Mouse (Mus musculus) layer of hippocampus, postnatal 36 days (tissue): ENCODE data around the gene Lhfpl5. TPM values are rescaled to one million over a fixed set of nuclear protein-coding genes. Genes with fewer than 3 reads are reported as not detected.
"Not testable (repeated sequence)": the region's sequence is repeated elsewhere in the genome, so short reads cannot be mapped to it uniquely, and the experiment has no call there.

Source experiments
- DNase-seq, 2 experiments: peaks; one replicate each; pipeline ENCODE4 v3.0.0; 2022
- total RNA-seq, 2 experiments: library from RNA; stranded (reverse); gene quantifications; 2 replicates each; pipeline ENCODE4 v1.2.3; 2021

The Lhfpl5 gene
- 1 to 10 TPM; 3.6 to 4.0 TPM for total RNA-seq

DNA sequence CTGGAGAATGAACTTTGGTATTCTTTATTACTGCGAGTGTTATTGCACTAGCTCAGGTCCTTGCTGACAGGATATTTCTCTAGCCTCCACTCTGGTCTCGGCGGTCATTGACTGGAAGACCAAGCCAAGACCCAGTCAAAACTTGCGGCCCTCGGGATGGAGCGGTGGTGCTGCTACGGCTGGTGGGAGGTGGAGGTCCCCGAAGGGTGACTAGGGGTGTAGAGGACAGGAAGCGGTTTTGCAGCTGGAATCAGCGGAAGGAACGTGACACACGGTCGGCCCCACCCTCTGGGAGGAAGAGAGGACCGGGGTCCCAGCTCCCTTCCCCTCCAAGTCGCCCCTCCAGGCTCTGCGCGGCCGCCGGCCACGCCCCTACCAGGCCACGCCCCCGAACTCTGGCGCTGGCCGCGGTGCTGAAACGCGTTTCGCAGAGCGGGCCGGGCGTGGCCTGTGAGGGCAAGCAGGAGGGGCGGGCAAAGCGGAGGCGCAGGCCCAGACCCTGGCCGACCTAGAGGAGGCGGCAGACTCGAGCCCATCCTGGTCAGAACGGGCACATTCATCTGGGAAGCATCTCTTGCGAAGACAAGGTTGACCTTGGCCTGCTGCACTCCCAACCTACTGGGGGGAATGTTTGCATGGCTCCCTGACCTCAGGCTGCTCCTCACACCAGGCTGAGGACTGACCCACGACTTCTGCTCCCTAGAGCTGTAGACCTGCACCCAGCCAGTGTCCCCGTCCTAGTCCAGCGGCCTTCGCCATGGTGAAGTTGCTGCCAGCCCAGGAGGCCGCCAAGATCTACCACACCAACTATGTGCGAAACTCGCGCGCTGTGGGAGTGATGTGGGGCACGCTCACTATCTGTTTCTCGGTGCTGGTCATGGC lies at the start of gene Lhfpl5:
Lhfpl5 (plus strand) TSS at position 398 of the 882 bp plus-strand sequence.
- DNase-seq = no peak

DNA sequence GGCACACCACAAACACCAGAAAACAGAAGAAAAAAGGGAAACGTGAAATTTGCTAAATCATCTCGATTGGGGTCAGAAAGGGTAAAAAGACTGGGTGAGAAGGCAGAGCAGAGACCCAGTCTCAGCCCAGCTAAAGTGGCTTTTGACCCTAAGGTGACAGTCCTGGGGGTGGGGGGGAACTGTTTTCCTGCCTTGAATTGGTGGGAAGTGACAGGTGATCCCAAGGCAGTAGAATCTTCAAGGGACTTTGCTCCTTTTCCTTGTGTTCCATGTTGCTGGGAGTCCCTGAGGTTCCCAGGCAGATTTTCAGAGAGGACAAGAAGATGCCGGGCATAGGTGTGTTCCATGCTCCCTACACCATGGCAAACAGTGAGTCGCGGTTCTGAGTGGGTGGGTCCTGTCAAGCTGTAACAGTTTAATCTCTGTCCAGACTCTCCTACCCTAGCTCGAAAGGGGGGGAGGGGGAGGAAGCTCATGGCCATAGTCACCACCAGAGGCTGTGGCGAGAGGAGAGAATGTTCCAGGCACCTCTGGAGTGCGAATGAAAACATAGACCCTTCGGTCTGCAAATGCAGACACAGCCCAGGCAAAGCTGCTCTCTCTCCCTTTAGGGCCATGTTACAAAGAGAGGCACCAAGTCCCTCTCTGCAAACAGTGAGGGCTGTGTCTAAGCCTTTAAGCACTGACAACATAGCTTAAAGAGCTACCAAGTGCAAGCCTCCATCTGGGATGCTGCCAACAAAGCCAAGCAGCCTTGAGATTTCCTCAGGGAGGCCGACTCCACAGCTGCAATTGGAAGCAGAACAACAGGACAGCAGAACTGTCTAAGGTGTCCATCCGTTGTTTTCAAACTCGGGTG lies 48.0 kb upstream of the Lhfpl5 start:
- no peak for DNase-seq

DNA sequence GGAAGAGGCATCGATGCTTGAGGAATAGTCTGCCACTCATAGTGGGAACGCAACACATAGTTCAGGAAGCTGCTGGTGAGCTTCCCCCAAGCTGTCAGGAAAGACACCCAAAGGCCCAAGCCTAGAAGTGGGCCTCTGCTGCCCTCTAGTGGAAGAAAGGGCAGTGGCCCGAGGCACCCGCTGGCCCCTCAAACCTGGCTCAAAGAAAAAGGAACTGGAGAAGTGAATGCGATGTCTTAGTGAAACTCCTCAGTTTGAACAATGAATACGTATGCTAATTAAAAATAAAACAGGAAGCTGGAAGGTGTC lies 47.4 kb upstream of the Lhfpl5 start:
- DNase-seq = peak; percentile 83 to 86

DNA sequence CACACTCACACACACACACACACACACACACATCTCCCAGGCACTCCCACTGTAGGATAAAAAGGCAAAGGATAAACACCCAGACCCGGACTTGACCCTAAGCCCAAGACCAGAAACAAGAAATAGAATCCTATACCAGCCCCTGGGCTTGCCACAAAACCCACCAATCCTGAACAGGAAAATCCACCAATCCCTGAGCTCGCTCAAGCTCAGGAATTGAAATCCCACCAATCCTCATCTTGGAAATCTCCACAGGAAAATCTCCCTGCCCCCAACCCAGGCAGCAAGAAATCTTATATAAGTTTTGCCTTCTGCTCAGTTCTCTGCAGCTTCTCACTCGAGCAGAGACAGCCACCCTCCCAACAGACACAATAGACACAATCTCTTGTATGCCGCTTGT lies 46.3 kb upstream of the Lhfpl5 start:
- DNase-seq = no peak

DNA sequence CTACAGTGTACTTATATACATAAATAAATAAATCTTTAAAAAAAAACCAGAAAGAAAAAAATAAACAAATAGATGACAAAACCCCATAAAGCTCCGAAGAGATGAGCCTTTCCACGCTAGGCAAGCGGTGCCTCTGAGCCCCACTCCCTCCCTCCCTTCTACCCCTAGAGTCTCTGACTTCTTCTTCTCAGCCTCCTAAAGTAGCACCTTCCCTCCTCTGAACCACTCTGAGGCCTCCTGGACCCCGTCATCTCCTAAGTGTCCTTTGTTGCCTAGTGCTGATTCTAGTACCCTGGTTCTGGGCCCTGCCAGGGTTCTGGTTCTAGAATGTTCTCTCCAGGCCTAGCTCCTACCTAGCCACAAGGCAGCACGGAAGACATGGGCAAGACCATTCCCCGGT lies 44.9 kb upstream of the Lhfpl5 start, which contains the start of gene Armc12:
Armc12 (plus strand) TSS at position 301 of the 400 bp plus-strand sequence.
- no peak for DNase-seq

DNA sequence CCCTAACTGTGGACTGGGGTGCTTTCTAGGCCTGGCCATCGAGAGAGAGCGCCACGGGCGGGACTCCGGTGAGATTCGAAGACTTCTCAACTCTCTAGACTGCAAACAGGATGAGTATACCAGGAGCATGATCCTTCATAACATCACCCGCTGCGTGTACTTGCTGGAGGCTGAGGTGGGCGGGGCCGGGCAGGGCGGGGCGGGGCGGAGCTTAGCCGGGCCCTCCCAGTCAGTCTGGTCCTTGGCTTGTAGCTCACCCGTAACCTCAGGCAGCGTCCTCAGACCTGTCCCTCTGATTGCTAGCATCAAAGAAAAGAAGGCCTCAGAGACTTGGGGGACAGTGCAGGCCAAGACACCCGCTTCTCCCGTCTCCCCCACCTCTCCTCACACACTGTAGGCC lies 43.5 kb upstream of the Lhfpl5 start:
- DNase-seq = no peak

DNA sequence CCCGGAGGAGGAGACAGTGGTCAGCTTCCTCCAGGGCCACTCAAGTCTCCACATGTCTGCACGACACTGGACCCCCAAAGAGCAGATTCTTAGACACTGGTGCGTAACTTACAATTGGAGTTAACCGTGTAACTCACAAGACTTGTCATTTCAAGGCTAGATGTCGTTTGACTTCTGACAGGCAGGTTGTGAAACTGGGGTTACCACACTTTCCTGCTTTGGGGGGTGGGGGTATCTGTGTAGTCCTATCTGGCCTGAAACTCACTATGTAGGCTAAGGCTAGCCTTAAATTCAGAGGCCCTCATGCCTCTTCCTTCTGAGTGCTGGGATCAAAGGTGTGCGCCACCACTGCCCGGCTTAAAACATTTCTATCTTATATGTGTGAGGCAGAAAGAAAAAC lies 42.9 kb upstream of the Lhfpl5 start:
- no peak for DNase-seq

DNA sequence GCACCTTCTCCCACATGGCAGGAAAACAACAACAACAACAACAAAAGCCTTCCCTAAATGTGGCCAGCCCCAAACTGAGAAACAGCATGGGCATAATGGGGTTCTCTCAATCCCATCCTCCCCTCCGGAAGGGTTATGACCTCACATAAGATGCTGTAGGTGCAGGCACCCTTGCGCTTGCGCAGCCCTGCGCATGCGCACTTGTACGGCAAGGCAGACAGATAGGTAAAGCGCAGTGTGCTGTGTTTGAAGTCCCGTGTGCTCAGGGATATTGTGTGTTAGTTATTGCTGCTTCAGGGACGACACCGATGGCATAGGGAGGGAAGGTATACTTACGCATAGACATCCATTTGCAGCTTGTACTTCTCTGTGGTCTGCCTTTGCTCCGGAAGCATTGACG lies 42.1 kb upstream of the Lhfpl5 start:
- no peak for DNase-seq

DNA sequence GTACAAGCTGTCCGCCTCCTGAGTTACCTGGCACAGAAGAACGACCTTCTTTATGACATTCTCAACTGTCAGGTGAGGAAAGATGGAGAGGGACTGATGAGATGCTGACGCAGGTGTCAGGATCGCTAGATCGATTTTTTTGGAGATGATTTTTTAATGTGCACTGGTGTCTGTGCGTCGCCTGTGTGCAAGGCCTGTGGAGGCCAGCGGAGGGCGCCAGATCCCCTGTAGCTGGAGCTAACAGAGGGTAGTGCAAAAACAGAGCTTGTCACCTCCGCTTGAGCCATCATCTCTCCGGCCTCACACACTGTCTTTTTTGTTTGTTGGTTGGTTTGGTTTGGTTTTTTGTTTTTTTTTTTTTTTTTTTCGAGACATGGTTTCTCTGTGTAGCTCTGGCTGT lies 37.6 kb upstream of the Lhfpl5 start:
- DNase-seq = no peak

DNA sequence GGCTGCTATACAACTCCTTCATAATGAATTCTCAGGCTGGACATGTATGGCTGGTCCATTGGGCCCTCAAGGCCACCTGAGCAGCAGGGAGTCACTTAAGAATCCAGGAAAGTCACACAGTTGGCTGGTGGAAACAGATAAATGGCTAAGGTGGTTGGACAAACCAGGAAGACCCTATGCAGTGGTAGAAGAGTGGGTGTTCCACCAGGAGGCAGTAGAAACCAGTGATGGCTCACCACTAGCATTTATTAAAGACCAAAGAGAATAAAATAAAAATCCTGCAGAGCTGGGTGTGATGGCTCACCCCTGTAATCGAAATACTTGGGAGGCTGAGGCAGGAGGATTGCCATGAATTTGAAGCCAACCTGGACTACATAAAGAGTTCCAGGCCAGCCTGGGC lies 28.5 kb upstream of the Lhfpl5 start:
- DNase-seq = no peak

DNA sequence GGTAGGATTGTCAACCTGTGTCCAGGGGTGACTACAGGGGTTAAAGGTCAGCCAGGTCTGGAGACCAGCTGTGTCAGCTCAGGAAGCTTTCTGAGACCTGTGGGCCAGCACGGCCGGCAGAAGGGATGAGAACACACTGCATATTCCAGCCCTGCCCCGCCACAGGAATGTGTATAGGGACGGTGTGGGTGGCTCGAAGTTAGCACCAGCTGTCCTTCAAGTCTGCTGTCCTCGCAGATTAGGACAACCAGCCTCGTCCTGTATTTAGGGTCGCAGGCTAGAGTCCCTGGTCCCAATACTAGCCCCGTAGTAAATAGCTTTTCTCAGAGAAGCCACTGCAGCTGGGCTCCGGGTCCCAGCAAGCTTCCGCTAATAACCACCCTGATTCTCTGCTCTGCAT lies 26.9 kb upstream of the Lhfpl5 start:
- no peak for DNase-seq

DNA sequence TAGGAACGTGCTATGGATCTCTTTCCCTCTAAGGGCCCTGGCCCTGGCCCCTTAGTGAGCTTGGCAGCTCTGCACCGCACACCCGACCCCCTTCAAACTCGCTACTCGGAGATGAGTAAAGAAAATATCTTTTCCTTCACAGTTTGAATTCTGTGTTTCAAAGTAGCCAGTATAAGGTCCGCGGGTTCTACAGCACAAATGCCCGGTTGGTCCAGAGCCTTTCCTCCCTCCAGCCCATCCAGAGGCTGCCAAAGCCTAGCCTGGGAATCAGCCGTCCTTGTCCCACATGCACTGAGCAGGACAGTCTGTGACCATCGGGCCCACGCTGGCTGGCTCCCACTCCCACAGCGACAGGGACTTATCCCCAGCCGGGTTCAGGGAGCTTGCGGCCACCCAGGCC lies 26.3 kb upstream of the Lhfpl5 start, which contains the start of gene Clpsl2:
Clpsl2 (plus strand) TSS at position 301 of the 400 bp plus-strand sequence.
- DNase-seq = no peak

DNA sequence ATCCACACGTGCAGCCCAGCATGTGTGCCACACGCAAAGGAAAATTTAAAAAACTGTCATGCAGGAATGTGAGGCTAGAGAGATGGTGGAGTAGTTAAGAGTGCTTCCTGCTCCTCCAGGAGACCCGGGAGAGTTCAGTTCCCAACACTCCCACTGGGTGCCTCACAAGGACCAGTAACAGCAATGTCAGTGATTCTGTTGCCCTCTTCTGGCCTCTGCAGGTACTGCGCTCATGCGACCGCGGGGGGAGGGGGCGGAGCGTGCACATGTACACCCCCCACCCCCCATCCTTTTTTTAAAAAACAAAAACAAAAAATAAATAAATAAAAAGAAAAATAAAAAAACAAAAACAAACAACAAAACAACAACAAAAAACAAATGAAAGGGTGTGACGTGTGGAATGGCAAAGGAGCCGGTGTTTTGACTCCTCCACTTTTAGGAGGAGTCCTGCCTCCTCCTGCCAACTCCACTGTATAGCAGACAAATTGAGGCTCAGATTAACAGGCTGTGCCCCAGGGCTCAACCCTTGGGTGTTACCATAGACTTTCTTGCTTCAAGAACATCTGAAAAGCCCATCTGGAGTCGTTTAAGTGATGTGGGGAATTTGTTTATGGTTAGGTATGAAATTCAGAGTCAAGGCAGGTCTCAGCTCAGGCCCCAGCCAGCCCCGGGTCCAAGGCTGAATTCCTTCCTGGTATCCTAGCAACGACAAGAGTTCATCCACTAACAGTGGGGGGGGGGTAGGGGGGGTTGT lies 22.2 kb upstream of the Lhfpl5 start:
- peak; percentile 64 to 72 for DNase-seq

DNA sequence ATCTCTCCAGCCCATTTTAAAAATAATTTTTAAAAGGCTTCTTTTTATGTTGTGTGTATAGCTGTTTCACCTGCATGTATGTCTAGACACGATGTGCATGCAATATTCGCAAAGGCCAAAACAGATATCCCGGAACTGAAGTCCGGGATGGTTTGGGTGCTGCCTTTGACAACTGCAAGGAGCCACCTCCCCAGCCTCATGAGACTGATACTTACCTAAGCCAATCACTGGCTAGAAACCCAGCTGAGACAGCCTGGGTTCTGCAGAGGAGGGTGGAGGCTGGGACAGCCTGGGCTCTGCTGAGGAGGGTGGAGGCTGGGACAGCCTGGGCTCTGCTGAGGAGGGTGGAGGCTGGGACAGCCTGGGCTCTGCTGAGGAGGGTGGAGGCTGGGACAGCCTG lies 21.4 kb upstream of the Lhfpl5 start:
- DNase-seq = not testable (repeated sequence)

DNA sequence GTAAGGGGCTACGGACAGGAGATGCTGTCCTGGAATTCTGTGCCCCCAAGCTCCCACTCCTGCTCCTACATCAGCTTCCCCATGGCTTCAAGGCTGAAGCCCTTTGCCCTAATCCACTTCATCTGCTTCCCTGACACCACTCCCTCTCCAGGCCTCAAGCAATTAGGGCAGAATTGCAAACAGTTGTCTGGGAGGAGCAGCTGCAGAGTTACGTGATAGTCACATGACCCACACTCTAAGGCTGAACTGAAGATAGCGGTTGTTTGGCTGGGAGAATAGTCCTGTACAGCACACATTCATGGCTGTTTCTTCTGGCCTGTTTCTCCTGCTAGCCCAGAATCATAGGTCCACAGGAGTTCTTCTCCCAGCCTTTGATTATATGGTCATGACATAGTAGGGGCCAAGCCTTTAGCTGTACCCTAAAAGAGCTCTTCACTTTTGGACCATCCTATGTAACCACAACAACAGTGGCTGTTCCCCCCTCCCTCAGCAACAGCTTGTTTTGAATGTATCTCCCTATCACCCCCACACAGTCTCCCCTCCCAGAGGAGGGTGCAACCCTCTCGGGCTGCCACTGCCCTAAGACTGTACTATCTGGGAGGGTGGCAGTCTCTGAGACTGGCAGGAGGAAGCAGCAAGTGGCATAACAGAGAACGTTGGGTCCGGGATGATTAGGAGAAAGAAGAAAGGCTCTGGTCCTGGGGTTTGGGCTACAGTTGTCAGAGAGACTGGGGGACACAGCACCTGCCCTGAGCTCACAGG lies 18.6 kb upstream of the Lhfpl5 start:
- DNase-seq = no peak

DNA sequence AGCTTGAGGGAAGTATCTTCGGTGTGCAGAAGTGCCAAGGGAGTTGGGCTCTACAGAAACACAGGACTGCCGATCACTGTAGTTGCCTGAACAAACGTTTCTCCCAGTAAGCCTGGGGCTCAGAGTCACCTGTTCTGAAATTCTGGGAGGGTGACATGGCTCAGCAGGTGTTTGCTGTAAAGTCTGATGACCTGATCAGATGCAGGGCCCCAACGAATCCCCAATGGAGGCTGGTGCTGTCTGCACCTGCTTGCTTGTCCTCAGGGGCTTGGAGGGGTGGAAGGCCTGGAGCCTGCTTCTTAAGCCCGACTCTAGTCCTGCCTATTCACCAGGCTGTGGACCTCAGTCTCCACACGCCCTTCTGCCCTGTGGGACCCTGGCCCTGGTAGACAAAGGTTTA lies 17.7 kb upstream of the Lhfpl5 start:
- no peak for DNase-seq

DNA sequence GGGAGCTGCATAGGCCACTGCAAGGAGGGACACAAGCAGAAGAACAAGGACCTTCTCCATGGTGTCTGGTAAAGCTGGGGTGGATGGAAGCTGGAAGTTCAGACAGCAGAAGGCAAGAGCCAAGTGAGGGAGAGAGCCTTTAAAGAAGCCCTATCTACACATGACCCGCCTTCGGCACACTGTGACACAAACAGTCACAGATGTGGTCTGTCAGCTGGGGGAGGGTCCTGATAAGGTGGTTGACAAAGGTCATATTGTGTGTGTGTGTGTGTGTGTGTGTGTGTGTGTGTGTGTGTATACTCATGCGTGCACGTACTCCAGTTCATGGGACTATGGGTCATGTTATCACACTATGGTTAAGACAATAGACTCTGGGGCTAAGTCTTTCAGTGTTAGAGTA lies 14.8 kb upstream of the Lhfpl5 start, which contains the start of gene Clps:
Clps (minus strand) TSS at position 169 of the 400 bp plus-strand sequence.
- DNase-seq = no peak

DNA sequence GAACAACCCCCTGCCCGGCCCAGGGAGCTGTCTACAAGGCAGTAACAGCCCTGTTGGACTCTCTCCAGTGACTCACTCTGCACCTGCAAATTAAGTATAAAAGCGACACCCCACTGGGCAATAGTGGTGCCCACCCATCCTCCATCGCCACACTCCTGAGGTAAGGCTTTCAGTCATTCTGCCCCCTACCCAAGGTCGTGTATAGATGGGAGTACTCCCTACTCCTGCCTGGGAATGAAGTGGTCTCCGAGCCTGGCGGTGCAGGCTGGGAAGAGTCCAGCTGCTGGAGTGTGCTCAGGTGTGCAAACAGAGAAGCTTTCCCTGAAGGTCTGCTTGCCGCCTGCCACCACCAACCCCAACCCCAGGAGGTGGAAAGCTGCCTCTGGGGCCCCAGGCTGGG lies 13.8 kb upstream of the Lhfpl5 start:
- DNase-seq = no peak

DNA sequence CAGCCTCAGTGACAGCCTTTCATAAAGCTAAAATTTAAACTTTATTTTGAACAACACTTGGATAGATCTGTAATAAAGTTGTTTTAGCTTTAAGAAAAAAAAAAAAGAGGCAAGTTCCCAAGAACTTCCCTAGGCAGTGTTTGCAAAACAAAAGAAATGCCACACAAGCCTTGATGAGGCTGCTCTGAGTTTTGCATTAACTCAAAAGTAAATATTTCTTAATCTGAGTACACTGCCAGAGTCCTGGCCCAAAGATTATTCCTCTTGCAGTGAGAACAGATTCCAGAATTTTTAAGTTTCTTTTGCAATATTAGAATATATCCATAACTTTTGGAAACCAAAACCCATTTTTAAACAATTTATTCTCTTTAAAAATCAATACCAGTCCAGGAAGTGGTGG lies 10.3 kb upstream of the Lhfpl5 start:
- DNase-seq = no peak

DNA sequence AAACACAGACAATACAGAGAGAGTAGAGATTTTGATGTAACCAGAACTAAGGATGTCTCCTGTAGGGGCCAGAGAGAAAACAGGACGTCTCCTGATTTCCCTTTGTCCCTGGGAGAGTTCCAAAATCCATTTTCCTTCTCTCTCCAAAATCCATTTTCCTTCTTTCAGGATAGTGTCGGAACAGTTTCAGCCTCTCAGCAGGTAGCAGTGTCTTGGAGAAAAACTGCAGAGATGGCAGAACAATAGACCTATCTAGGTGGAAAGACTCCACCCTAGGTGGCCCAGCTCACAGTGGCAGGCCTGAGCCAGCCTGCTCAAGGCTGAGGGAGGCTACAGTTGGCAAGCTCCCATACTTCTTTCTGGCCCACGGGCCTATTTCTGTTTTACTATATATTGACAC lies 7.9 kb upstream of the Lhfpl5 start:
- no peak for DNase-seq

DNA sequence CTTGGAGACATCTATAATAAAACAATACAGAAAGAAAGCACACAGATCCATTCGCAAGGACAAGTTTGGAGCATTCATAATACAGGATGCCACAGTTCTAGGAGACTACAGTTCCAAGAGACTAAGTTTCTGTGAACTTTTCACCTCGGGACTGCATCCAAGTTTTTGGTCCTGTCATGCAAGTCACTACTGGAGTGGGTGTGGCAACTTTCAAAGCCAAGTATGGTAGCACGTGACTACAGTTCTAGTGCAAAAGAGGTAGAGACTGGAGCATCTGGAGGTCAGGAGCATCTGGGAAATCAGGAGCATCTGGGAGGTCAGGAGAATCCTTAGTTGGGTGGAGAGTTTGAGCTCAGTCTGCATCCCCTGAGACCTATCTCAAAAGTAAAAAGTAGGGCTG lies 3.6 kb upstream of the Lhfpl5 start:
- DNase-seq = no peak

DNA sequence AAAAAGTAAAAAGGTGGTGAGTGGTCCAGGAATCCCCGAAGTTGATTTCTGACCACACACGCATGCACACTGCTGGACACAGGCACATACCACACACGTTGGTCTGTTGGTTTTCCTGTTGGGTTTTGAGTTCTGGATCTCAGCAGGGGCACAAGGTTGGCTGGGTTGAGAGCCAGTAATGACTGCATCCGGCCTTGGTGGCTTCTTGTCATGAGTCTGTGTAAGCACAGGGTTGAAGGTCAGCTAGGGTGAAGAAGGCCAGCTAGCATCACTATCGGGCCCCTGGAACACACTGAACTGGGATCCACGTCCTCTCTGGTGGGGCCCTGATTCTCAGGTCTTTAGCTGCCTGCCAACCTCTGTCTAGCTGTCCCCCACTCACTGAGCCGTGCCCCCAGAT lies 2.9 kb upstream of the Lhfpl5 start:
- no peak for DNase-seq
